Mouse (Mus musculus): ENCODE measurements around the gene AC109138.7.

DNA sequence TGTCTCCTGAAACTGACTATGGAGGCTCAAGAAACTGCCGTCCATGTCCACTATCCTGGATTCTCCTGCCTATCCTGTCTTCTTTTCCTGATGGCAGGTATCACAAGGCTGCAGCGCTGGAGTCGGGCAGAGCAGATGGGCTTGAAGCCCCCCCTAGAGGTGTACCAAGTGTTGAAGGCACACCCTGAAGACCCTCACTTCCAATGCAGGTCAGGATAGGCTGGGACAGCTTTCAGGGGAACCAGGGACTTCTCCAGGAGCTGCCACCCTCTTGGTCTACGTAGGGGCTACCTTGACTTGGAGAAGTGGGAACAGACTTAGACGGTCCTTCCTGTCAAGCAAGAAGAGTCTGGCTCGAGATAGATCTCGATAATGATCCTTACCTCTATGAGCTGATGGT lies 18.5 kb downstream of the AC109138.7 start:
- TF ChIP-seq EP300 (IDR thresholded peaks at IDR 0.05; ENCODE audit: insufficient read depth, low read depth, low read length) (no peak), POLR2A (IDR thresholded peaks at IDR 0.05; ENCODE audit: insufficient read depth, low read depth, low read length) (no peak), CTCF (IDR thresholded peaks at IDR 0.05) (no peak)
